Mouse (Mus musculus) layer of hippocampus, postnatal 14 days (tissue): ENCODE measurements at regions not wholly inside any gene's neighbourhood (a gene's known extent, or its start where the extent isn't known, plus 50 kb on each side); places are given as distances from the start of the nearest gene placed in this dataset.
"Not testable (repeated sequence)": the region's sequence is repeated elsewhere in the genome, so short reads cannot be mapped to it uniquely, and the experiment has no call there.

Experiments used
- DNase-seq, 2 experiments: peaks; one replicate each; pipeline ENCODE4 v3.0.0; 2021 to 2022; ENCODE audit warnings: low spot score in 2 of 2, mixed read lengths in 1 of 2

DNA sequence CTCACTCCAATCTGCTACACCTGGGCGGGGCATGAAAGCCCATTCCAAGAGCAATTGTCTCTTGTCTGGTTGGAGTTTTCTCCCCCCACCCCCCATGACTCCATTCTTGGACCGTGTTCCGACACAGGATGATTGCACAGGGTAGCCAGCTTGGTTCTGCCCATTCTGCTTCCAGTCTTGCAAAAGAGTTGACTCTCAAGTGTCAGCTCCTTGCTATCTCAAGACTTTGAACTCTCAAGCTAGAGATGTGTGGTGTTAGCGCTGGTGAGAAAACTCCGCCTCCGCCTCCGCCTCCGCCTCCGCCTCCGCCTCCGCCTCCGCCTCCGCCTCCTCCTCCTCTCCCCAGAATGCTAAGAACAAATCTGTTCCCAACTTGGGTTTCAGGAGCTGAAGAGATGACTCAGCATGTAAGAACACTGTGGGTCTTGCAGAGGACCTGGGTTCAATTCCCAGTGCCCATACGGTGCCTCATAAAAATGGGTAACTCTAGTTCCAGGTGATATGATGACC lies 135.1 kb downstream of the Bcat1 start:
- DNase-seq, result no peak

DNA sequence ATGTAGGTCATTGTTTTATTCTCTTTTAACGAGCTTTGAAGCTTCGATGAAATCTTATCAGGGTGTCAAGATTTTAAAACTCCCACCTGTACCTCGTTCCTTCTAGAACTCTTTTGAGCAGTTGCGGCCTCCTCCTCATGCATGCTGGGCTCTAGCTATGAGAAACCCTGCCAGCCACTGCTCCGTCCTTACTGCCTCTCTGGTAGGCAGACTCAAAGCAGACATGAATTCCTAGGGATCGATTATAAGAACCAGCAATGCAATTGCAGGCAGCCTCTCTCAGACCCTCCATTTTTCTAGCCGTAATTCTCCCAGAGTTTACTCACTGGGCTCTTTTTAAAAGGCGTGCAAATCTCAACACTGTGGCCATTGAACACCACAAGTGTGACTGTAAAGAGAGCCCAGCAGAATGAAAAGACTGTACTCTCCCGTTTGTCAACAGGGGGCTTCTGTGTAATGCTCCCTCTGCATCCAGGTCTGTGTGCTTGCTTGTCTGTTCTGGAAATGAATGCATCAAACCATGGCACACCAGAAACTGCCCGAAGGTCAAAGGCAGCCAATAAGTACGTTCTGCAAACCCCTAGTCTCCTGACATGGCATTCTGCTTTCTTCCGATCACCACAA lies 137.3 kb downstream of the Bcat1 start:
- no peak for DNase-seq

DNA sequence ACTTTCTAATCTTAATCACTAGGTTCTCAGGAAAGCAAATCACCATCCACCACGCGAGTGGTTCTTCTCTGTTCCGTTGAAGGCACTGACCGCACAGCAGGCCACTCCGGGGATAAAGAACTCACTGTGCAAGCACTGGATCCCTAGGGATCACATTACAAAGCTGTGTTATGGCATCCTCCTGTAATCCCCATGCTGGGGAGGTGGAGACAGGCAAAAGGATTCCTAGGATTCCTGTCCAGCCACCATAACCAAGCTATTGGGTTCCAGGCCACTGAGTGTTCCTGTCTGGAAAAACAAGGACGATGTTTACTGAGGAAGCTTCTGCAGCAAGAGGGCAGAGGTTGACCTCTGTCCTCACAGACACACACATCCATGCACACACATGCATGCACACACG lies 138.8 kb downstream of the Bcat1 start:
- no peak for DNase-seq

- no peak for DNase-seq
Measured at GRCm38 (mm10) chr6:144933722-144934235, 142.2 kb downstream of the Bcat1 start.

- no peak for DNase-seq
Measured at GRCm38 (mm10) chr6:144932402-144932801, 143.6 kb downstream of the Bcat1 start.

DNA sequence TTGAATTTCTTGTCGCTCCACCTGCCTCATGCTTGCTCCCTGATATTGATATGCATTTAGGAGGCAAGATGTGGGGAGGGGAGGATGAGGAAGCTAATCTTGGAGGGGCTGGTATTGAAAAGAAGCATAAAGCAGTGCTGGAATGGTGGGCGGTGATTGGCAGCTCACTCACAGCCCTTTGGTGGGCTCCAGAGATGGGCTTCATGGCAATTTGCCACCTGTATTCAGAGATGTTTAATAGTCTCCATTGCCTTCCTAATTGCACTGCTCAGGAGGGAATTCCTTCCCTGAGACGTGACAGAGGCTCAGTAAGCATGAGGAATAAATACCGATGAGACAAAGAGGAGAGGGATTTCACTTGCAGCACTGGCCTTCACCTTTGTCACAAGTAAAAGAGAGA lies 146.0 kb downstream of the Bcat1 start:
- DNase-seq, result no peak

DNA sequence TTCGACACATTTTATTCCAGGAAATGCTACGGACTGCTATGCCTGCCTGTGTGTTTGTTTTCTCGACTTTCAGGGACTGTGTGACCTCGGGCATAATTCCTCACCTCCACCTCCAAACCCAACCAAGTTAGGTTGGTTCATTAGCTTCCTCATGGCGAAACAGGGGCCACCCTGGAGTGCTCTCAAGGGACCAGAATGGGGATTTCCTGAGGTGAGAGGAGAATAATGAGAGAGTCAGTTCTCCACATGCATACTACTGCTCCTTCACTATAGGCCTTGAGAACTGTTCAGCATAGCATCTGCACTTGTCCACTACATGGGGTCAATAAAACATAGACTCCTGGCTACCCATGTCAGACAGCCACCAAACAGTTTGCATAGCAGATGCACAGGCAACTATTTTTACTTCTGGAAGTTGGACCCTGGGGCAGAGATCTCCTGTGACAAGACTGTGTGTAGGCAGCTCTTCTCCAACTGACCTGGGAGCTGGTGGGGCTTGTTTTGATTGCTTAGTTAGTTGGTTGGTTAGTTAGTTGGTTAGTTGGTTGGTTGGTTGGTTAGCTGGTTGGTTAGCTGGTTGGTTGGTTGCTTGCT lies 146.6 kb downstream of the Bcat1 start:
- DNase-seq, result no peak

DNA sequence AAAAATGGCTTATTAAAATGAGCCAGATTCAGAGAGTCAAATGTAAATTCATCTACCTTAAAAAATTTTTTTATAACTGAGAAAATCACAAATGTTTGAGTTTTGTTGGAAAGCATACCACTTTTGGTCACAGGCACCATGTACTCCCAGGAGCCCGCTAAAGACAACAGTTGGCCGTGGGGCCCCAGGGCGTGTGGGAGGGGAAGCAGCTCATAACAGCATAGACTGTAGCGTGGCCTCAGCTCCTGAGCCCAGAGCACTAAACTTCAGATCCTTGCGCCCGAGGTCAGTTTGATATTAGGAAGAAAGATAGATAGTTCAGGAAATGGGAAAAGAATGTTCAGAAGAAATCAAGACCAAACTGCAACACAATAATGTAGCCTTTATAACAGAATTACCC lies 145.8 kb upstream of the Sox5 start:
- DNase-seq, result no peak

GRCm38 (mm10) chr6:144922762-144923161 lies 141.0 kb upstream of the Sox5 start:
- DNase-seq, result no peak

GRCm38 (mm10) chr6:144919750-144920149 lies 138.0 kb upstream of the Sox5 start:
- no peak for DNase-seq

DNA sequence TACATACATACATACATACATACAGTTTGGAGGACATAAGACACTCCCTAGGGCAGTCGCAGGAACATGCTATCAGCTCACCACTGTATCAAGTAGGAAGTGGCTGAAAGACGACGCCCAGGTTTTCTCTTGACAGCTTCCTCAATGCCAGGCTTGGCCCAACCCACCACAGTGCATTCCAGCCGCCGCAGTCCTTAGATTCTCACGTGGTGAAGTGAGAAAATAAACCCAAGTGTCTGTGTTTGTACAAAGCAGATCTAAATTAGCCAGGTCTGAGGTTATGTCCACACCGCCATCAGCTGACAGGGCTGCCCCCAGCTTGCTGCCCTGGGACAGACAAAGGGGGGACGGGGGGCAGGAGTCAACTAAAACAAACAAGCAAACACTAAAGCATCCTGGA lies 135.4 kb upstream of the Sox5 start:
- no peak for DNase-seq

- DNase-seq, result no peak
Measured at GRCm38 (mm10) chr6:144911781-144912180, 130.0 kb upstream of the Sox5 start.

- DNase-seq, result no peak
Measured at GRCm38 (mm10) chr6:144910392-144910791, 128.6 kb upstream of the Sox5 start.

GRCm38 (mm10) chr6:144908646-144909045 lies 126.9 kb upstream of the Sox5 start:
- DNase-seq, result no peak

GRCm38 (mm10) chr6:144903156-144903555 lies 121.4 kb upstream of the Sox5 start:
- DNase-seq, result no peak

DNA sequence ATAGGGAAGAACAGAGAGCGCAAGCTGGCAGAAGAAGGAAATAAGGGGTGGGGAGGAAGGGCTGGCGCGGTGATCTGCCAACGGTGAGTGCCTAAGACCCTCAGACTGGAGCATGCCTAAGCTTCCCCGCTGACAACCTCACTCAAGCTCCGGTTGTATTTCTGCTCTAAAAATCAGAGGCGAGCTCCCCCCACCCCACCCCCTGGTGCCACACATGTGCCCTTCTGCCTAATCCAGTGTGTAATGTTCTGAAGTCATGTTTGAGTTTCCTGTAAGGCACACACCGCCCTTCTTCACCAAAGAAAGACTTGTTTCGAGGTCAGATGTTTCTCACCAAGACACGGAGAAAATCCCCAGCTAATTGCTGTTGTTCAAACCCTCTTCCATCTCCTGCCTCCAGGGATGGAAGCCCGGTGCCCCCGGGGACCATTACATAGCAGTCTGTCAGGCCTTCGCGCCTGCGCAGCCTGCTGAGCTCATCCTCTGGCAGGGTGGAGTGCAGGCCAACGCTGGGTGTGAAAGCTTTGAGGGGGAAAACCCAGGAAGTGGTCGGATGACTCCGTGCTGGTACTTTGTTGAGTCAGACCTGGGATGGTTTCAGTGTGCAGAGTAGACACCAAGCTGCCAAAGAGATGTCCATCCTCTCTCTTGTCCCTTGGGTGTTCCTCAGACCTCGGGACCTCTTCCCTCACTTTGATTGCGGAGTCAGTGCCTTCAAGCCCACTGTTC lies 120.7 kb upstream of the Sox5 start:
- no peak for DNase-seq

GRCm38 (mm10) chr6:144901825-144902224 lies 120.0 kb upstream of the Sox5 start:
- no peak for DNase-seq

- not testable (repeated sequence) for DNase-seq
Measured at GRCm38 (mm10) chr6:144900858-144901257, 119.1 kb upstream of the Sox5 start.

- no peak for DNase-seq
Measured at GRCm38 (mm10) chr6:144897526-144897925, 115.7 kb upstream of the Sox5 start.

- no peak for DNase-seq
Measured at GRCm38 (mm10) chr6:144890914-144891313, 109.1 kb upstream of the Sox5 start.

GRCm38 (mm10) chr6:144890166-144890565 lies 108.4 kb upstream of the Sox5 start:
- DNase-seq, result no peak

DNA sequence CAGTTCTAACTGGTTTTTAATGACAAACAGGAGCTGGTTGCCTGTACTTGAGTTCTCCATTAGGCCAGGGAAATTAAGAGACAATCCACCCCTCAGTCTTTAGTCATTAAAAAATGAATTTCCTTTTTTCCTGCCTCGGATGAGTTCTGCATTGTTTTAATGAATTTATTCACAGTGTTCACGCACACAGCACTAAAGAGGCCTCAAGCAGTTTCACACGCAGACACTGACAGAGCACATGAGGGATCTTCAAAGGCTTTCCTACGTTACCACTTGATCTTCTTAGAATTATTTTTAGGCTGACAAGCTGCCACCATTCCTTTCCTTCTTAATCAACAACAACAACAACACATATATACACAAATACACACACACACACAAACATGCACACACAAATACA lies 101.3 kb upstream of the Sox5 start:
- DNase-seq, result no peak
